8 mouse cellular contexts compared by ENCODE assay signal in genomic region chr15:99370259-99370691, GRCm38 (mm10). TPM values are rescaled to one million over a fixed set of nuclear protein-coding genes. Genes with fewer than 3 reads are reported as not detected.
DNase-seq lines count a peak whose midpoint lies in the region; ATAC-seq lines count a peak whose summit lies in the region.

TSS of gene Fmnl3 (minus strand) at chr15:99370482.

- no peaks in the 10 kb centered on the region for H3K36me3 ChIP-seq in hindbrain, embryonic 14.5 days (replicated peaks; ENCODE audit: control insufficient read depth, insufficient read depth)

- peak; percentile 93 for DNase-seq in WW6 (ENCODE audit: low read depth, low spot score)
- peak; percentile 97 for DNase-seq in cerebellum, postnatal 36 days
- DNase-seq in frontal cortex, postnatal 36 days (ENCODE audit: low spot score in 2 of 2): peak; percentile 96 to 98
- peak; percentile 94 for DNase-seq in hindbrain, embryonic 14.5 days (ENCODE audit: low spot score)
- DNase-seq in layer of hippocampus, postnatal 36 days: peak; percentile 95 to 97
- peak; percentile 95 for DNase-seq in lung, postnatal 25 days (ENCODE audit: low spot score)
- DNase-seq in retina, adult 2 months (ENCODE audit: low read depth, low spot score): peak; percentile 79
- peak; percentile 99 for DNase-seq in thymus, postnatal 25 days

- no peaks in the 10 kb centered on the region for H3K27me3 ChIP-seq in hindbrain, embryonic 14.5 days (ENCODE audit: control insufficient read depth, insufficient read depth, low read length)

- ATAC-seq in hindbrain, embryonic 14.5 days (ENCODE audit: low FRiP score): peak; percentile 97

- WGBS in hindbrain, embryonic 14.5 days: under 1% methylated on average over 42 of the region's 48 CpGs

- H3K27ac ChIP-seq in hindbrain, embryonic 14.5 days: peak within 1 kb of the TSS; percentile 85

- peak within 1 kb of the TSS; percentile 80 for H3K4me3 ChIP-seq in hindbrain, embryonic 14.5 days (replicated peaks; ENCODE audit: low read length)

- peak within 1 kb of the TSS; percentile 72 for H3K4me2 ChIP-seq in hindbrain, embryonic 14.5 days (replicated peaks)

- peaks cover 11% of the 10 kb centered on the region for H3K4me1 ChIP-seq in hindbrain, embryonic 14.5 days (replicated peaks; ENCODE audit: control insufficient read depth, insufficient read depth, low read length)

- peak within 1 kb of the TSS; percentile 82 for H3K9ac ChIP-seq in hindbrain, embryonic 14.5 days

- H3K9me3 ChIP-seq in hindbrain, embryonic 14.5 days (ENCODE audit: control insufficient read depth, low read length): no peaks in the 10 kb centered on the region

RNA-seq across cellular contexts. Expression of gene Fmnl3, which starts in this region (rescaled TPM):
- polyA plus RNA-seq in hindbrain, embryonic 14.5 days (2014; fragmentation: Nextera tagmentation; extraction: Ambion mirVana): 9.0 and 9.2 TPM in 2 replicates
- total RNA-seq in layer of hippocampus, postnatal 36 days (2021): 1 to 10 TPM; 9.2 to 10.0 TPM

Comparison
In these comparisons a context has a peak if more than half of its experiments do, and no peak if none do; other contexts are left out.
1. Peak in every context shown above with its lines: DNase-seq, ATAC-seq, H3K4me3 ChIP-seq and H3K27ac ChIP-seq.